Mouse (Mus musculus) kidney, embryonic 14.5 days (tissue): ENCODE measurements around the gene Sall1. TPM values are rescaled to one million over a fixed set of nuclear protein-coding genes. Genes with fewer than 3 reads are reported as not detected.

ENCODE experiments used
- ATAC-seq: fragments of 200-750 bp; cut with Nextera tagmentation; 2 replicates; pipeline ENCODE4 v1.8.0; 2017; ENCODE audit warnings: moderate number of reproducible peaks, mild to moderate bottlenecking, moderate TSS enrichment, moderate library complexity; ENCODE audit not compliant: low FRiP score, low TSS enrichment
- H3K27ac ChIP-seq: fragments of 300-500 bp; sonication (generic); 2 replicates; pipeline ENCODE4 v1.5.1; 2014; ENCODE audit warnings: low read depth, mild to moderate bottlenecking, low read length, moderate library complexity, mixed read lengths
- H3K27me3 ChIP-seq: fragments of 300-500 bp; sonication (generic); 2 replicates; pipeline ENCODE4 v1.6.1; 2014; ENCODE audit warnings: mild to moderate bottlenecking, low read length; ENCODE audit not compliant: control insufficient read depth, insufficient read depth
- H3K36me3 ChIP-seq: fragments of 300-500 bp; sonication (generic); 2 replicates; pipeline ENCODE4 v1.6.1; 2014; ENCODE audit warnings: low read length, mixed read lengths; ENCODE audit not compliant: control insufficient read depth, insufficient read depth
- H3K4me1 ChIP-seq: fragments of 300-500 bp; sonication (generic); 2 replicates; pipeline ENCODE4 v1.6.1; 2014; ENCODE audit warnings: low read length, mixed read lengths; ENCODE audit not compliant: control insufficient read depth, insufficient read depth
- H3K4me2 ChIP-seq: fragments of 300-500 bp; sonication (generic); replicated peaks from 2 replicates; pipeline ENCODE4 v1.6.1; 2014; ENCODE audit warnings: low read depth, mild to moderate bottlenecking, low read length
- H3K4me3 ChIP-seq: fragments of 300-500 bp; sonication (generic); 2 replicates; pipeline ENCODE4 v1.5.1; 2014; ENCODE audit warnings: mild to moderate bottlenecking, low read length
- H3K9ac ChIP-seq: fragments of 300-500 bp; sonication (generic); 2 replicates; pipeline ENCODE4 v1.6.1; 2014; ENCODE audit warnings: low read depth, mild to moderate bottlenecking, low read length, moderate library complexity
- H3K9me3 ChIP-seq: fragments of 300-500 bp; sonication (generic); 2 replicates; pipeline ENCODE4 v1.6.1; 2016; ENCODE audit warnings: low read length; ENCODE audit not compliant: control insufficient read depth
- WGBS: fragments of 180-500 bp; shearing (Covaris S2); extraction: QIAGEN DNeasy Blood & Tissue Kit; methylation state at CpG from one replicate; pipeline ENCODE4 v1.1.7; 2014; 5-methylcytosine and 5-hydroxymethylcytosine counted together
- microRNA-seq: library from miRNA; unstranded; fragments of <30 nt; microRNA quantifications from one replicate; pipeline ENCODE4, GENCODE M21; 2016
- polyA plus RNA-seq: library from polyadenylated mRNA; unstranded; fragments of >200 nt; fragmentation: Nextera tagmentation; extraction: Ambion mirVana; gene quantifications from 2 replicates; pipeline ENCODE4 v1.2.1, GENCODE M21; 2014

Sall1 gene
- polyA plus RNA-seq, 1 experiment from 2014 or later, result 64.6 TPM

DNA sequence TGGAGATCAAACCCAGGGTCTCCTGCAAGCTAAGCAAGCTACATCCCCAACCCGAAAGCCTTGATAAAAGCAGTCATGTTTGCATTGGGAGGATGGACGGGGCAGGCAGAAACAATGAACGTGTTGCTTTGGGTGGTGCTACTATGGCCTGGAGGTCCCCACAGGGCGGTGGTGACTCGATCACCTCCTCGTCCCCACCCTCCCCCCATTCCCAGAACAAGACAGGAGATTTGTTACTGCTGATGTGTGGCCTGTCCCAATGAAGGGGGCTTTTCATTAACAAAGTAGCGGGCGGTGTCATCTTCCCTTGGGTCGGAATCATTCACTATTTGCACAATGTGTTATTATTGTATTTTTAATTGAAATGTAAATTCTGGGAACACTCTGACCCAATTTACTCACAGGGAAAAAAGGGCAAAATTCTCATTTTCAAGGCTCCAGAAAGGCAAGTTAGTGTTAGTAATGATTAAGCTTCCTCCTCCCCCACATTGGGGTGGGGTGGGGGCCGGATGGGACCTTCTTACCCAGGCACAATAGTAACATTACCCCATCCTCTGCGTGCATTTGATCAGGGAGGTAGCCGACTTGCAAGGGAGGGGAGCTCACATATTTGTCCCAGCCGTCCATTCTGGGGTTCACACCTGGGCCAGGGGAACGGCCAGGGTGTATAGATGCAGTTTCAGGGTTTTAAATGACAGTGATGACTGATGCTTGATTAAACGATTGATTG is 52.0 kb downstream of the Sall1 start:
- Histone ChIP-seq H3K4me1 (no peaks in the 10 kb centered on the region), H3K9ac (no peak overlapping the region), H3K9me3 (no peaks in the 10 kb centered on the region), H3K36me3 (no peaks in the 10 kb centered on the region), H3K27me3 (no peaks in the 10 kb centered on the region), H3K27ac (0 out of 2 replicates have a peak overlapping the region, but pooled peaks have one; percentile 27), H3K4me3 (no peak overlapping the region), H3K4me2 (no peak overlapping the region)
- WGBS, result 52% methylated on average over 15 of the region's 15 CpGs
- peak; percentile 24; the same call in 1 of the 2 replicates for ATAC-seq

DNA sequence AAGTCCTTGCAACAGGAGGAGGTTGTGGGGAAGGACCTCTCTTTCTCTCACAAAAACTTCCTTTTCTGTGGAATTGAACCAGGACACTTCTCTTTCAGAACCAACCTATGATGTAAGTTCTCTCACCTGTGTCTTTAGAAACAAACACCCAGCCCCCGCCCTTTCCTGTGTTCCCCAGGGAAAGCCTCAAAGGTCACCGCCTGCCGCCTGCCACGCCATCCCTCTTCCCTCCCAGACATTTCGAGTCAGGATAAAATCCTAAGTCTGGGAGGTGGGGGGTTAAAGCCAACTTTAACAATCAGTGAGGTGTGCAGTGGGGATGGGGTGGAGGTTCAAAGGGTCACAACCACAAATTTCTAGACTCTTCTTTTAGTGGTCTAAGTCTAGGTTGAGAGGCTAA is 52.8 kb downstream of the Sall1 start:
- Histone ChIP-seq H3K27ac (0 out of 2 replicates have a peak overlapping the region, but pooled peaks have one; percentile 27), H3K36me3 (no peaks in the 10 kb centered on the region), H3K9me3 (no peaks in the 10 kb centered on the region), H3K27me3 (no peaks in the 10 kb centered on the region), H3K4me2 (no peak overlapping the region), H3K9ac (no peak overlapping the region), H3K4me1 (no peaks in the 10 kb centered on the region), H3K4me3 (no peak overlapping the region)
- ATAC-seq, result no peak
- 50% methylated on average over 5 of the region's 5 CpGs for WGBS

DNA sequence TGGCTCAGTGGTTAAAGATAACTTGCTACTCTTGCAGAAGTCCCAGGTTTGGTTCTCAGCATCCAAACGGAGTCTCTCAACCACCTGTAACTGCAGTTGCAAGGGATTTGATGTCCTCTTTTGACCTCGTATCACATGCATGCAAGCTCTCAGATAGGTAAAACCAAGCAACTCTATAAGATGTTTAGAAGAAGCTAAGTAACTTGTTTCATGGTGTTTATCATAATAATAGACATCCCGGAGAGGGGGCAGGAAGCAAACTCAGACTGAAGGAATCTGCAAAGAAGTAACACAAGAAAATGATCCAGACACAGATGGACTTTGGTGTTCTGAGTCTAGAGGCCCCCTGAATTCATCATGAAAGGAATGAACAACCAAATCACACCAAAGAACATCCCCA is 55.0 kb downstream of the Sall1 start:
- no peak overlapping the region for H3K4me3 ChIP-seq
- 85% methylated on average over 3 of the region's 3 CpGs for WGBS
- H3K4me2 ChIP-seq, result no peak overlapping the region

DNA sequence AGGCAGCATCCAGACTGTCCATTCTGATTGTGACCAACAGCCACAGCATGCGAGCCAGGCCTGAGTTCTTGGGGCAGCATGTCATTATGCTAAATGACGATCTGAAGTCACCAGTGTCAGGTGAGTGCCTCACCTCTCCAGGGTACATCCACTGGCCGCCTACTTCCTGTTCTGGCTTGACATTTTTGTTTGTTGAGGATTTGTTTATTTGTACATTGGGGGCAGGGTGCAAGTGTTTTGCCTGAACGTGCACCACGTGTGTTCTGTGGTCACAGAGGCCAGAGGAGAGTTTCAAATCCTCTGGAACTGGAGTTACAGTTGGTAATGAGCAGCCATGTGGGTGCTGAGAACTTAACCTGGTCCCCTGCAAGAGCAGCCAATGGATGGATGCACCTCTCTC is 60.5 kb downstream of the Sall1 start:
- H3K4me2 ChIP-seq, result no peak overlapping the region
- H3K27ac ChIP-seq, result no peak overlapping the region
- ATAC-seq, result no peak
- H3K4me1 ChIP-seq, result no peaks in the 10 kb centered on the region
- H3K27me3 ChIP-seq, result no peaks in the 10 kb centered on the region
- H3K4me3 ChIP-seq, result no peak overlapping the region
- H3K36me3 ChIP-seq, result no peaks in the 10 kb centered on the region
- 75% methylated on average over 5 of the region's 5 CpGs for WGBS
- no peaks in the 10 kb centered on the region for H3K9me3 ChIP-seq
- H3K9ac ChIP-seq, result no peak overlapping the region

More for the DNA sequence above, 55.0 kb downstream of the Sall1 start:
- H3K27me3 ChIP-seq, result no peaks in the 10 kb centered on the region
- H3K27ac ChIP-seq, result no peak overlapping the region
- no peaks in the 10 kb centered on the region for H3K4me1 ChIP-seq
- no peak overlapping the region for H3K9ac ChIP-seq
- ATAC-seq, result no peak
- no peaks in the 10 kb centered on the region for H3K36me3 ChIP-seq
- no peaks in the 10 kb centered on the region for H3K9me3 ChIP-seq

Small RNAs within 50 kb of the gene (microRNA-seq; reads per million reads assigned to microRNA genes)
- gene Mir8110, result not detected
